Mouse (Mus musculus) olfactory bulb, adult 2 months (tissue): ENCODE results near the gene Tmem33.

Source experiments
- CTCF ChIP-seq: fragments of 200-500 bp; IDR thresholded peaks from 2 replicates; pipeline ENCODE4 v1.5.1; 2012; ENCODE audit warnings: low read depth, mild to moderate bottlenecking, low read length, moderate library complexity; ENCODE audit not compliant: insufficient read depth
- POLR2A ChIP-seq: fragments of 200-500 bp; IDR thresholded peaks from 2 replicates; pipeline ENCODE4 v1.6.1; 2012; ENCODE audit warnings: mild to moderate bottlenecking, low read depth, low read length, moderate library complexity; ENCODE audit not compliant: insufficient read depth

DNA sequence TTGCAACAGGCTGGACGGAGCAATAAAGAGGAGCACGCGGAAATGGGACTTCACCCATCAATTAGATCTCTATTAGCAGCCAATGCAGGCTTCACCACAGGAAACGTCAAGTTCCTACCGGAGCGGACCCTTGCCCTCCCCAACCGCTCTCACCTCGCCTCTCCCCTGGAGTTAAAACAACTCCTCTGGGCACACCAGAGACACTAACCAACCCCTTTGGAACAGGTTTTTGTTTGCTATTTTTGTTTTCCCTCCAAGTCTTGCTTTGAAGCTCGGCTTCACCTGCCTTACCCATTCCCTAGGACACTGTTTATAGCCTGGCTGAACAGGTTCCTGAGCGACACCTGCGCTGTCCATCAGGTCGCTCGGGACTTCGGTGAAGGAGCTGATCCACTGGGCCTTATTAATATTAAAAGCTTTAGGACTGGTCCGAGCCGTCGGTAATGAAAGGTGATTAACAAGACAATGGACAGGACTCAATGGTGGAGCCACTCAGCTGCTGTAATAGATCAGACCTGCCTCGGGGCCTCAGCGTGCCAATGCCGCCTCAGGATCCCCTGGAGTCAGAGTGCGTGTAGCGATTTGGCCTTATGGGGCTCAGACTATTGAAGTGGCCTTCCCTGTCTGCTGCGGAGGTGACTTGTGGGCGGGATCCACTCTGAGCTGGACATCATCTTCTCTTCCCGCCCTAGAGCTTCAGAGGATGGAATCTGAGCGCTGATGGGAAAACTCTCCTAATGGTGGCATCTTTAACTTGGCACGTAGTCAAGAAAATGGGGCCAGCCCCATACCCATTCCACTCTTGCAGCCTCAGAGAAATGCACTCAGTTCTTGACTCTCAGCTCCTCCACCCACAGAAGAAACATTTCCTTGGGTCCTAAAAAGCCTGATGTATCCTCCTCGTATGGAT lies 45.0 kb upstream of the Tmem33 start:
- TF ChIP-seq CTCF (no peak), POLR2A (no peak)
